Mouse (Mus musculus) liver, embryonic 14.5 days (tissue): ENCODE data around the gene 1700003E16Rik. TPM values are rescaled to one million over a fixed set of nuclear protein-coding genes. Genes with fewer than 3 reads are reported as not detected.

Source experiments
- ATAC-seq: fragments of 200-750 bp; cut with Nextera tagmentation; 2 replicates; pipeline ENCODE4 v1.8.0; 2017; ENCODE audit warnings: moderate number of reproducible peaks, mild to moderate bottlenecking, moderate library complexity; ENCODE audit not compliant: insufficient read depth
- DNase-seq, 3 experiments: peaks; one replicate each; pipeline ENCODE4 v3.0.0-alpha.2; 2012 to 2013; ENCODE audit warnings: low read depth in 3 of 3, low spot score in 3 of 3
- H3K27ac ChIP-seq: fragments of 300-500 bp; sonication (generic); 2 replicates; pipeline ENCODE4 v1.5.1; 2014; ENCODE audit warnings: moderate library complexity, mild to moderate bottlenecking, control low read depth, inconsistent platforms
- H3K27me3 ChIP-seq: fragments of 300-500 bp; sonication (generic); 2 replicates; pipeline ENCODE4 v1.6.1; 2014; ENCODE audit warnings: mild to moderate bottlenecking, low read length, moderate library complexity; ENCODE audit not compliant: control insufficient read depth, insufficient read depth
- H3K36me3 ChIP-seq: fragments of 300-500 bp; sonication (generic); replicated peaks from 2 replicates; pipeline ENCODE4 v1.6.1; 2014; ENCODE audit warnings: low read depth; ENCODE audit not compliant: control insufficient read depth, insufficient read depth
- H3K4me1 ChIP-seq, 2 experiments: fragments of 200-500 bp in 1 of 2; fragments of 300-500 bp in 1 of 2; sonication (generic) in 1 of 2; replicated peaks; 2 replicates each; pipeline ENCODE4 v1.6.1; 2012 to 2014; ENCODE audit warnings: antibody characterized with exemption in 1 of 2, inconsistent platforms in 1 of 2, low read length in 1 of 2; ENCODE audit not compliant: control insufficient read depth in 2 of 2, insufficient read depth in 2 of 2
- H3K4me2 ChIP-seq: fragments of 300-500 bp; sonication (generic); 2 replicates; pipeline ENCODE4 v1.6.1; 2014; ENCODE audit warnings: low read depth, mild to moderate bottlenecking, control low read depth, moderate library complexity
- H3K4me3 ChIP-seq, 2 experiments: fragments of 200-500 bp in 1 of 2; fragments of 300-500 bp in 1 of 2; sonication (generic) in 1 of 2; 2 replicates each; pipeline ENCODE4 v1.5.1; 2012 to 2014; ENCODE audit warnings: low read depth in 2 of 2, low read length in 2 of 2, mild to moderate bottlenecking in 2 of 2, control low read depth in 1 of 2, inconsistent platforms in 1 of 2, moderate library complexity in 1 of 2; ENCODE audit not compliant: insufficient read depth in 1 of 2
- H3K9ac ChIP-seq: fragments of 300-500 bp; sonication (generic); replicated peaks from 2 replicates; pipeline ENCODE4 v1.6.1; 2014; ENCODE audit warnings: mild to moderate bottlenecking, control low read depth, moderate library complexity
- H3K9me3 ChIP-seq: fragments of 300-500 bp; sonication (generic); 2 replicates; pipeline ENCODE4 v1.6.1; 2016; ENCODE audit warnings: low read length, mixed read lengths; ENCODE audit not compliant: control insufficient read depth
- CTCF ChIP-seq: IDR thresholded peaks from 2 replicates; pipeline ENCODE4 v1.5.1; 2016; ENCODE audit warnings: antibody characterized with exemption, low read depth, control low read depth
- EP300 ChIP-seq: IDR thresholded peaks from 2 replicates; pipeline ENCODE4 v1.6.1; 2016; ENCODE audit warnings: antibody characterized with exemption, low read depth
- WGBS: fragments of 180-500 bp; shearing (Covaris S2); extraction: QIAGEN DNeasy Blood & Tissue Kit; methylation state at CpG from one replicate; pipeline ENCODE4 v1.1.7; 2014; ENCODE audit not compliant: insufficient replicate concordance; 5-methylcytosine and 5-hydroxymethylcytosine counted together
- polyA plus RNA-seq, 2 experiments: library from polyadenylated mRNA; depleted of rRNA in 1 of 2; stranded (reverse) in 1 of 2; unstranded in 1 of 2; fragments of >200 nt; fragmentation: Nextera tagmentation in 1 of 2; extraction: Ambion mirVana in 1 of 2; gene quantifications; 2 replicates each; pipeline versions ENCODE4 v1.2.1 to v1.2.3; 2012 to 2014

1700003E16Rik gene
- polyA plus RNA-seq, 2 experiments: 0.15 TPM; not detected in 1

DNA sequence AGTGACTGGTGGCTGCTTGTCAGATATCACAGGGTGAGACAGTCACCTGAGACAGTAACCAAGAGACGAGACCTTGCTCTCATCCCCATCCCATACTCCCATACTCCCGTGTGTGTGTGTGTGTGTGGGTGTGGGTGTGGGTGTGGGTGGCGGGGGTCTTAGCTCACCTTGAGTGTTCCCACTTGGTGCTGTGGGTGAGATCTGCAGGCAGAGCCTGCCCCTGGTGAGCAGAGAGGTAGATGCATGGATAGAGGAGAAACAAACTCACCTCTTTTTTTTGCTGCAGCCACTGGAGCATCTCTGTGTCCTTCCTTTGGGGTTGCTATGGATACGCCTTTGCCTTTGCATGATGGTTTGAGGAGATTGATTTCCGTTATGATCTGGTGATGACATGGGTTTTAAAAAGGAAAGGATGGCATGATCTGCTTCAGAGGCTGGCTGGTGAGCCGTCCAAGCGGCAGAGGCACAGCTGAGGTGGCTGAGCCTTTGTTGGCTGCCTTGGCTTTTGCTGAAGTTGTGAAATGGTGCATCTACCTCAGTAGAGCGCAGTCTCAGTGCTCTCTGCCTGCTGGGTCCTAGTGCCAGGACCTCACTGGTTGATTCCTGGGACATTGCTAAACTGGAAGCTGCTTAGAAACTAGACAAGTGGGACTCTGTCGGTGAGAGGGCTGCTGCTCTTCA, 16.2 kb downstream of the 1700003E16Rik start:
- H3K9me3 ChIP-seq: no peaks in the 10 kb centered on the region
- no peaks in the 10 kb centered on the region for H3K27me3 ChIP-seq
- no peak overlapping the region for H3K27ac ChIP-seq
- ATAC-seq (no peak), DNase-seq (no peak)
- no peaks in the 10 kb centered on the region for H3K36me3 ChIP-seq
- no peak overlapping the region for H3K9ac ChIP-seq
- H3K4me2 ChIP-seq: no peak overlapping the region
- no peaks in the 10 kb centered on the region for H3K4me1 ChIP-seq
- 61% methylated on average over 9 of the region's 9 CpGs for WGBS
- TF ChIP-seq CTCF: no peak
- no peak for TF ChIP-seq EP300
- H3K4me3 ChIP-seq: no peak overlapping the region

- DNase-seq (no peak), ATAC-seq (no peak)
- Histone ChIP-seq H3K4me2 (no peak overlapping the region), H3K27me3 (no peaks in the 10 kb centered on the region), H3K4me3 (no peak overlapping the region), H3K9me3 (no peaks in the 10 kb centered on the region), H3K36me3 (no peaks in the 10 kb centered on the region), H3K9ac (no peak overlapping the region), H3K4me1 (no peaks in the 10 kb centered on the region), H3K27ac (no peak overlapping the region)
- TF ChIP-seq EP300 (no peak), CTCF (no peak)
- 81% methylated on average over 8 of the region's 8 CpGs for WGBS
These were observed 19.8 kb downstream of the 1700003E16Rik start for GRCm38 (mm10) chr6:83175996-83176395.

GRCm38 (mm10) chr6:83179390-83180117, 23.4 kb downstream of the 1700003E16Rik start:
- ATAC-seq: no peak
- H3K4me1 ChIP-seq: no peaks in the 10 kb centered on the region
- TF ChIP-seq CTCF: no peak
- no peak for TF ChIP-seq EP300
- H3K27me3 ChIP-seq: no peaks in the 10 kb centered on the region
- no peaks in the 10 kb centered on the region; the same call in 1 of the 2 replicates for H3K36me3 ChIP-seq
- H3K27ac ChIP-seq: no peak overlapping the region
- H3K9me3 ChIP-seq: no peaks in the 10 kb centered on the region
- WGBS: 64% methylated on average over 12 of the region's 12 CpGs
- DNase-seq: no peak
- no peak overlapping the region for H3K9ac ChIP-seq
- H3K4me3 ChIP-seq: no peak overlapping the region
- H3K4me2 ChIP-seq: no peak overlapping the region; the same call in 1 of the 2 replicates

- Histone ChIP-seq H3K9me3 (no peaks in the 10 kb centered on the region), H3K36me3 (no peaks in the 10 kb centered on the region; the same call in 1 of the 2 replicates), H3K4me2 (no peak overlapping the region), H3K4me3 (no peak overlapping the region), H3K4me1 (no peaks in the 10 kb centered on the region), H3K27me3 (no peaks in the 10 kb centered on the region), H3K9ac (no peak overlapping the region), H3K27ac (no peak overlapping the region)
- DNase-seq: no peak
- WGBS: 59% methylated on average over 6 of the region's 6 CpGs
- no peak for ATAC-seq
- TF ChIP-seq EP300: no peak
- no peak for TF ChIP-seq CTCF
These were observed 24.4 kb downstream of the 1700003E16Rik start for GRCm38 (mm10) chr6:83180605-83181004.

DNA sequence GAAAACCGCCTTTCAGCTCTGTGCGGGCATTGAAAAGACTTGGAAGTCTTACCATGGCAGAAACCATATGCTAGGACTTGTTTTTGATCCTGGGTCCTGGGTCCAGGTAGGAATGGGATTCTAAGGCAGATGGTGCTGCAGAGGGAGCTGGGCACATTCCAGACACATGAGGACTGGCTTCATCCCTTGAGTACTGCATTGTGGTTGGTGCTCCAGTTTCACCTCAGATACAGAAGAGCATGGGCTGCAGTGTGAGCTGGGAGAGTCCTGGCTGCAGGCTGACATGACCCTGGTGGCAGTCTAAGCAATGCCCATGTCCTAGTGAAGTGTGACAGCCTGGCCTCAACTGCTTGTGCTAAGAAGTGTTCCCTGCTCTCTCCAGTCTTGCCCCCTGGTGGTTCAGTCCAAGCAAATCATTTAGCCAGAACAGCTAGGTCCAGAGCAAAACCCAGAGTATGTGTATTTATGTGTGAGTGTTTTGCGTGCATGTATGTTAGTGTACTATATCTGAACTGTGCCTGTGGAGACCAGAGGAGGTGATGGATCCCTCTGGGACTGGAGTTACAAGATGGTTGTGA, 28.7 kb downstream of the 1700003E16Rik start:
- Histone ChIP-seq H3K36me3 (peaks cover 8% of the 10 kb centered on the region), H3K9ac (no peak overlapping the region), H3K4me1 (no peaks in the 10 kb centered on the region), H3K27ac (no peak overlapping the region), H3K4me3 (no peak overlapping the region), H3K4me2 (no peak overlapping the region), H3K27me3 (no peaks in the 10 kb centered on the region), H3K9me3 (no peaks in the 10 kb centered on the region)
- no peak for ATAC-seq
- TF ChIP-seq CTCF (peak; percentile 67), EP300 (no peak)
- WGBS: 72% methylated on average over 3 of the region's 3 CpGs
- DNase-seq: no peak
